Mouse (Mus musculus) liver, postnatal 0 days (tissue): ENCODE data around the gene Setdb1.

Source experiments
- CTCF ChIP-seq: sonication (generic); IDR thresholded peaks from 2 replicates; pipeline ENCODE4 v1.5.1; 2016; ENCODE audit warnings: antibody characterized with exemption, low read depth
- EP300 ChIP-seq: IDR thresholded peaks from 2 replicates; pipeline ENCODE4 v1.6.1; 2016; ENCODE audit warnings: antibody characterized with exemption, low read depth, mild to moderate bottlenecking

DNA sequence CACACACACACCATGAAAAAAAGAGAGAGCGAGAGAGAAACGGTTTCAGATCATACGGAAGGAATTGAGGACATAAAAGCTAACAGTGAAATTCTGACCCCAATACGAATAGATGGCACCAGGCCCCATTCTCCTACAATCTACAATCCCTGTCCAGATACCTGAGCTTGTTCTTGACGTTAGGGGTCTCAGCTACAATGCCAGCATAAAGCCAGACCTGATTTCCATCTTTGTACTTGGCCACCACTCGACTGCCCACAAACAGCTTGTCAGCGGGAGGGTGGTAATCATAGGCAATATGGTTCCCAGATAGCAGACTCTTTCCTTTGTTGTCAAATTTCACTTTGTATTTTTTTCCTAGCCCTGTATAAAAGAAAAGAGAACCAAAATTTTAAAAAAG is 10.5 kb downstream of the Setdb1 start:
- TF ChIP-seq CTCF (no peak), EP300 (no peak)
